Mouse (Mus musculus): ENCODE data around the gene 2310034G01Rik. TPM values are rescaled to one million over a fixed set of nuclear protein-coding genes. Genes with fewer than 3 reads are reported as not detected.

The 2310034G01Rik gene
- polyA plus RNA-seq, 1 experiment from 2014 or later = 2.0 TPM

DNA sequence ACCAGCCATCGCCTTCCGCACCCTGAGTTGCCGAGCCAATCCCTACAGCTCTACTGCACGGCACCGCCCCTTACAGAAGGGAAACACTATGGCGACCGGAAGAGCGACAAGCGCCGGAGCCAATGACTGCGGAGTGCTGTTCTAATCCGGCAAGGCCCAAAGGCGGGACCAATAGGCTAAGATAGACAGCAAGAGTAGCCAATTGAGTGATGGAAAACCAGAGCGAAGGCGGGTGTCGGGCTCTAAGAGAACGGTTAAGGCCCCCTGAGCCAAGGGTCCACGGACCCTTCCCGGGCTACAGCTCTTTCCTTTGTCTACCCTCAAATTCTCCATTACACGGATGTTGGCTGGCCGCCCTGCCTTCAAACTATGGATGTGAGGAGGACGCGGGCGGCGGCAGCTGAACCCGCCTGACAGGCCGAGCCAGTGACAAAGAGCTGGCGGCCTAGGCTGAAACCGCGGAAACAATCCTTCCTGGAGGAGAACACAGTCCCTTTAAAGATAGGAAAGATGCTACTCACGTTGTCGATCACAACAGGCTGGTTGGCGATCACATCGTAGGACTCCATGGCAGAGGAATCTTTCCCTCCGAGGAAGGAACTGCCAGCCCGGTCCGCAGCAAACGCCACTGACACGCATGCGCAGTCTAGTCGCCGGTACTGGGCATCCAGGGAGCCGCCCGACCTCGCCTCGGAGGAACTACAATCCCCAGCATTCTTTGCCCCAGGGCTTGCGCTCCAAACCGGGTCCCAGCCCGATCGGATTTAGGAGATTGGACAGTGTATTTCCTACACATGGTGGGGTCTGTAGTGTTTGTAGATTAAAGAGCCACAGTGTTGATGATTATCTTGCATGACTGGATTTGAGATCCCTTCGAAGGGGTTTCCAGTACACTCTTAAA lies 45.3 kb upstream of the 2310034G01Rik start, which contains the start of gene Actr1a:
Actr1a (minus strand) TSS at position 640 of the 901 bp plus-strand sequence.
- H3K4me2 ChIP-seq (ENCODE audit: low read length) = peak within 1 kb of the TSS; percentile 88
- H3K9ac ChIP-seq (ENCODE audit: low read length) = peak within 1 kb of the TSS; percentile 72
- DNase-seq (ENCODE audit: low spot score) (peak; percentile 99), ATAC-seq (replicated peaks; ENCODE audit: low FRiP score, low TSS enrichment, low read depth) (peak; percentile 93)
- peak within 1 kb of the TSS; percentile 90 for H3K4me3 ChIP-seq (ENCODE audit: low read depth, low read length)
- peak within 1 kb of the TSS; percentile 58; the same call in 1 of the 2 replicates for H3K27ac ChIP-seq (ENCODE audit: low read depth)
- peaks cover 8% of the 10 kb centered on the region; the same call in 1 of the 2 replicates for H3K36me3 ChIP-seq (ENCODE audit: control insufficient read depth, insufficient read depth, low read length)
- no peaks in the 10 kb centered on the region for H3K27me3 ChIP-seq (replicated peaks; ENCODE audit: control insufficient read depth, insufficient read depth, low read length)
- H3K4me1 ChIP-seq (replicated peaks; ENCODE audit: control insufficient read depth, insufficient read depth, low read length) = peaks cover 30% of the 10 kb centered on the region
- WGBS = under 1% methylated on average over 51 of the region's 51 CpGs
- H3K9me3 ChIP-seq (ENCODE audit: control insufficient read depth, low read length) = no peaks in the 10 kb centered on the region

DNA sequence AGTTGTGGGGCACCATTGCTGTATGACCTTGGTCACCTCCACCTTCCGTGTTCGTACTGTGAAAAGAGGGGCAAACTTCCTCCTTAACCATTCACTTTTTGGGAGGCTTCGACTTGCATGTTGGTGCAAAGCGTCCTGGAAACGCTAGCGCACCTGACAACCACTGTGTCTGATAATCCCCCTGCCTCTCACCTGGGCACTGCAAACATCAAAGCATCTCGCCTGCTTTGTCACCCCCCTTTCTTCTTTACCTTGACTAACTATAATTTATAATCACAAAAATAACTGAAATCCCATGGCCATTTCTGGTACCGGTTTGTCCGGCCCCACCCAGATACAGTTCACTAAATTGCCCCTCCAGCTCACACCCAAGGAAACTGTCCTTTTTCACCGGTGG lies 44.6 kb upstream of the 2310034G01Rik start:
- peaks cover 8% of the 10 kb centered on the region; the same call in 1 of the 2 replicates for H3K36me3 ChIP-seq (ENCODE audit: control insufficient read depth, insufficient read depth, low read length)
- no peak overlapping the region for H3K27ac ChIP-seq (ENCODE audit: low read depth)
- H3K9ac ChIP-seq (ENCODE audit: low read length) = peak overlapping the region; percentile 38
- peaks cover 30% of the 10 kb centered on the region for H3K4me1 ChIP-seq (replicated peaks; ENCODE audit: control insufficient read depth, insufficient read depth, low read length)
- H3K27me3 ChIP-seq (replicated peaks; ENCODE audit: control insufficient read depth, insufficient read depth, low read length) = no peaks in the 10 kb centered on the region
- no peaks in the 10 kb centered on the region for H3K9me3 ChIP-seq (ENCODE audit: control insufficient read depth, low read length)
- peak; percentile 54 for DNase-seq (ENCODE audit: low spot score)
- 5% methylated on average over 10 of the region's 10 CpGs for WGBS
- H3K4me2 ChIP-seq (ENCODE audit: low read length) = peak overlapping the region; percentile 88
- peak overlapping the region; percentile 90 for H3K4me3 ChIP-seq (ENCODE audit: low read depth, low read length)
- ATAC-seq (replicated peaks; ENCODE audit: low FRiP score, low TSS enrichment, low read depth) = no peak

DNA sequence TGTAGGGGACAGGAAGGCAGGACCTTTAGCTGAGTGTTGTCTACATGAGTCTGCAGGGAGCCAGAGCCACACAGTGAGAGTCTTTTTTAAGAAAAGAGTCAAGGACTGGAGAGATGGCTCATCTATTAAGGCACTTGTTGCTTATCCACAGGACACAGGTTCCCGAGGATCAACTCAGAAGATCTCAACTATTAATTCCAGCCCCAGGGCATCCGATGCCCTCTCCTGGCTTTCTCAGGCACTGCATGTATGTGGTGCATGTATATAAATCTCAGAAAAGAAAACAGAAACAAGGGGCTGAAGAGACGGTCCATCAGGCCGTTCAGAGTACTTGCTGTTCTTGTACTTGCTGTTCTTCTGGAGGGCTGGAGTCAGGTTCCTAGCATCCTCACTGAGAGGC lies 41.9 kb upstream of the 2310034G01Rik start:
- H3K36me3 ChIP-seq (ENCODE audit: control insufficient read depth, insufficient read depth, low read length) = peaks cover 18% of the 10 kb centered on the region
- no peak overlapping the region for H3K4me2 ChIP-seq (ENCODE audit: low read length)
- H3K4me1 ChIP-seq (replicated peaks; ENCODE audit: control insufficient read depth, insufficient read depth, low read length) = peaks cover 13% of the 10 kb centered on the region
- H3K9ac ChIP-seq (ENCODE audit: low read length) = no peak overlapping the region
- H3K27me3 ChIP-seq (replicated peaks; ENCODE audit: control insufficient read depth, insufficient read depth, low read length) = no peaks in the 10 kb centered on the region
- H3K27ac ChIP-seq (ENCODE audit: low read depth) = no peak overlapping the region
- 44% methylated on average over 4 of the region's 4 CpGs for WGBS
- ATAC-seq (replicated peaks; ENCODE audit: low FRiP score, low TSS enrichment, low read depth) (no peak), DNase-seq (ENCODE audit: low spot score) (peak; percentile 73)
- no peak overlapping the region for H3K4me3 ChIP-seq (ENCODE audit: low read depth, low read length)
- no peaks in the 10 kb centered on the region for H3K9me3 ChIP-seq (ENCODE audit: control insufficient read depth, low read length)

DNA sequence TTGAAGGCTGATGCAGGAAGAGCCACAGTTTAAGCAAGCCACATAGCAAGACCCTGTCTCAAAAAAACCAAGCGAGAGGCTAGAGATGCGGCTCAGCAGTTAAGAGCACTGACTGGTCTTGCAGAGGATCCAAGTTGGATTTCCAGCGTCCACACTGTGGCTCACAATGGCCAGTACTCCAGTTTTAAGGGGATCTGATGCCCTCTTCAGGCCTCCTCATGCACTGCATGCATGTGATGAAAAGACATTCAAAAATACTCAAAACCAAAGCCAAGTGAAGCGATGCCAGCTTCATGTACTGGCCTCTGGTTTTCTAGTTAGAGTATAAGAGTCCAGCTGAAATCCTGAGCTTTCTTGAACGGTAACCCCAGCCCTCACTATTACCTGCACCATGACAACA lies 39.8 kb upstream of the 2310034G01Rik start:
- Histone ChIP-seq H3K9ac (ENCODE audit: low read length) (no peak overlapping the region), H3K27me3 (replicated peaks; ENCODE audit: control insufficient read depth, insufficient read depth, low read length) (no peaks in the 10 kb centered on the region), H3K4me2 (ENCODE audit: low read length) (no peak overlapping the region), H3K4me1 (replicated peaks; ENCODE audit: control insufficient read depth, insufficient read depth, low read length) (peaks cover 10% of the 10 kb centered on the region), H3K36me3 (ENCODE audit: control insufficient read depth, insufficient read depth, low read length) (peaks cover 34% of the 10 kb centered on the region), H3K9me3 (ENCODE audit: control insufficient read depth, low read length) (no peaks in the 10 kb centered on the region), H3K4me3 (ENCODE audit: low read depth, low read length) (no peak overlapping the region), H3K27ac (ENCODE audit: low read depth) (no peak overlapping the region)
- WGBS = 85% methylated on average over 5 of the region's 5 CpGs
- ATAC-seq (replicated peaks; ENCODE audit: low FRiP score, low TSS enrichment, low read depth) = no peak
- DNase-seq (ENCODE audit: low spot score) = no peak

DNA sequence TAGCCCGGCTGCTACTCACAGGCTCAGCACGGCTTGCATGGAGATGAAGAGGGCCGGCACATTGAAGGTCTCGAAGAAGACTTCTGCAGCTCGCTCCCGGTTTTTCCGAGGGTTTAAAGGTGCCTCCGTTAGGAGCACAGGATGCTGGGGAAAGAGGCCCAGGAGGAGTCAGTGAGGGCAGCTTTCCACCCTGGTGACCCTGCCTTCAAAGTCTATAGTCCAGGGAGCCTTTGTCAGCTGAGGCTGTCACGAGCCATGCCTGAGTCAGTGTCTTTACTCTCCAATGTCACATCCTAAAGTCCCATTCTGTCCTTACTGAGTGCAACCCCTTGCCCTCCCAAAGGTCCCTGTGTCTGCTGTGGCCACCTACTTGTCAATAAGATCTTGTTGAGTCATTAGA lies 32.2 kb upstream of the 2310034G01Rik start:
- Histone ChIP-seq H3K27ac (ENCODE audit: low read depth) (no peak overlapping the region), H3K36me3 (ENCODE audit: control insufficient read depth, insufficient read depth, low read length) (peaks cover 94% of the 10 kb centered on the region), H3K4me2 (ENCODE audit: low read length) (no peak overlapping the region), H3K9me3 (ENCODE audit: control insufficient read depth, low read length) (no peaks in the 10 kb centered on the region), H3K27me3 (replicated peaks; ENCODE audit: control insufficient read depth, insufficient read depth, low read length) (no peaks in the 10 kb centered on the region), H3K4me3 (ENCODE audit: low read depth, low read length) (no peak overlapping the region), H3K9ac (ENCODE audit: low read length) (no peak overlapping the region), H3K4me1 (replicated peaks; ENCODE audit: control insufficient read depth, insufficient read depth, low read length) (no peaks in the 10 kb centered on the region)
- no peak for ATAC-seq (replicated peaks; ENCODE audit: low FRiP score, low TSS enrichment, low read depth)
- DNase-seq (ENCODE audit: low spot score) = no peak
- WGBS = 88% methylated on average over 9 of the region's 9 CpGs

DNA sequence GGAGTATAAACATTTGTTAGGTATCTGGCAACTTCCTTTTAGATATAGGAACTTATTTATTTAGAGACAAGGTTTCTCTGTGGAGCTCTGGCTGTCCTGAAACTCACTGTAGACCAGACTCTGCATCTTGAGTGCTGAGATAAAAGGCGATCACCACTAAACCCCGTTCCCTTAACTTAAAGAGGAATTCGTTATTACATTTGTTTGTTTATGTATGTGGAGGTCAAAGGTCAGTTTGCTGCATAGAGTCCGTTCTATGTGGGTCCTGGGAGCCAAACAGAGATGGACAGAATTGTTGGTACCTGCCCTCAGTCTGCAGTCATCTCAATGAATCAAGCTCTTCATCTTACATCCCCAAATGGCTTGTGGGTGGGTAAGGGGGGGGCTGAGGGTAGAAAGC lies 25.8 kb upstream of the 2310034G01Rik start:
- Histone ChIP-seq H3K9me3 (ENCODE audit: control insufficient read depth, low read length) (no peaks in the 10 kb centered on the region), H3K27me3 (replicated peaks; ENCODE audit: control insufficient read depth, insufficient read depth, low read length) (no peaks in the 10 kb centered on the region), H3K4me1 (replicated peaks; ENCODE audit: control insufficient read depth, insufficient read depth, low read length) (no peaks in the 10 kb centered on the region), H3K27ac (ENCODE audit: low read depth) (no peak overlapping the region), H3K36me3 (ENCODE audit: control insufficient read depth, insufficient read depth, low read length) (peaks cover 46% of the 10 kb centered on the region), H3K4me3 (ENCODE audit: low read depth, low read length) (no peak overlapping the region), H3K9ac (ENCODE audit: low read length) (no peak overlapping the region), H3K4me2 (ENCODE audit: low read length) (no peak overlapping the region)
- DNase-seq (ENCODE audit: low spot score) = no peak
- WGBS = 20% methylated on average over 4 of the region's 4 CpGs
- no peak for ATAC-seq (replicated peaks; ENCODE audit: low FRiP score, low TSS enrichment, low read depth)

DNA sequence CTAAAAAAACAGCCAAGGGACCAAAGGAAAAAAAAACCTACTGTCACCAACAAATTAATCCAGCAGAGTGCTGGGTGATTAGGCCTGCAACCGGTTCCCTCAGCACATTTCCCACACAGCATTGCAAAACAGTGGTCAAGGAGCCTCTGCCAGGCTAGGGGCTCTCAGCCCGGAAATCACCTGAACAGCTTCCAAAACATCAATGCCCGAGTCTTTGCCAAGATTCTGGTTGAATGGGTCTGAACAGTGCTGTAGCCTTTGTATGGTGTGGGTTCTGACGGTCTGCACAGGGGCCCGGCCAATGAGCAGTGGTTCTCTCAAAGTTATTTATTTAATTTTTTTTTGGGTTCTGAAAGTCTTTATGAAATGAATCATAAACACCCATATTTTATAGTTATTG lies 25.4 kb upstream of the 2310034G01Rik start:
- no peak overlapping the region for H3K4me3 ChIP-seq (ENCODE audit: low read depth, low read length)
- no peak overlapping the region for H3K27ac ChIP-seq (ENCODE audit: low read depth)
- H3K9me3 ChIP-seq (ENCODE audit: control insufficient read depth, low read length) = no peaks in the 10 kb centered on the region
- H3K4me1 ChIP-seq (replicated peaks; ENCODE audit: control insufficient read depth, insufficient read depth, low read length) = no peaks in the 10 kb centered on the region
- DNase-seq (ENCODE audit: low spot score) (no peak), ATAC-seq (replicated peaks; ENCODE audit: low FRiP score, low TSS enrichment, low read depth) (no peak)
- no peak overlapping the region for H3K9ac ChIP-seq (ENCODE audit: low read length)
- 57% methylated on average over 5 of the region's 5 CpGs for whole genome bisulfite sequencing
- H3K36me3 ChIP-seq (ENCODE audit: control insufficient read depth, insufficient read depth, low read length) = peaks cover 42% of the 10 kb centered on the region
- no peaks in the 10 kb centered on the region for H3K27me3 ChIP-seq (replicated peaks; ENCODE audit: control insufficient read depth, insufficient read depth, low read length)
- no peak overlapping the region for H3K4me2 ChIP-seq (ENCODE audit: low read length)

DNA sequence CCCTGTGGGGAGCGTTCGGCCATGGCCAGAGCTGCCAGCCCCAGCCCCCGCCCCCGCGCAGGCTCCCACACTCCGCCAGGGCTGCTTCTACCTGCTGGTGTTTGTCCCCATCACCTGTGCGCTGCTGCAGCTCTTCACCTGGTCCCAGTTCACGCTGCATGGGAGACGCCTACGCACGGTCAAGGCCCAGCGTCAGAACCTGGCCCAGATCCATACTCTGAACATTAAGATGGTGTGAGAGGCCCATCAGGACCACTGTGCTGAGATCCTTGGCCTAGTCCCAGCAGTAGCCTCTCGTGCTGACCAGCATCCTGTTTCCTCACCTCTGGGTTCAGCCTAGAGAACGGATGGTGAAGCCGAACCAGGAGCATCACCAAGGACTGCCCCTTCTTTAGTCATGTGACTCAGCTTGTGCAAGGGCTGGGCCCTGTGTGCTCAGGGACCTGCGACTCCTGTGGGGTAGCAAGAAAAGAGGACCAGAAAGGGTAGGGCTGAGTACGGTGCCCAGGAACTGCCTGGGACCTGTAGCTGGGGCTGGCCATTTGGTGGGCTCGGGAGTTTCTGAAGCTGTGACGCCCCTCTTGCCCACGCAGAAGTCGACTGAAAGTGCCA lies 24.5 kb upstream of the 2310034G01Rik start:
- H3K36me3 ChIP-seq (ENCODE audit: control insufficient read depth, insufficient read depth, low read length) = peaks cover 33% of the 10 kb centered on the region
- ATAC-seq (replicated peaks; ENCODE audit: low FRiP score, low TSS enrichment, low read depth) (no peak), DNase-seq (ENCODE audit: low spot score) (no peak)
- no peaks in the 10 kb centered on the region for H3K9me3 ChIP-seq (ENCODE audit: control insufficient read depth, low read length)
- H3K9ac ChIP-seq (ENCODE audit: low read length) = no peak overlapping the region
- no peak overlapping the region for H3K4me2 ChIP-seq (ENCODE audit: low read length)
- H3K27ac ChIP-seq (ENCODE audit: low read depth) = no peak overlapping the region
- no peaks in the 10 kb centered on the region for H3K4me1 ChIP-seq (replicated peaks; ENCODE audit: control insufficient read depth, insufficient read depth, low read length)
- 56% methylated on average over 21 of the region's 21 CpGs for WGBS
- H3K27me3 ChIP-seq (replicated peaks; ENCODE audit: control insufficient read depth, insufficient read depth, low read length) = no peaks in the 10 kb centered on the region
- no peak overlapping the region for H3K4me3 ChIP-seq (ENCODE audit: low read depth, low read length)

Measured in intestine, embryonic 14.5 days (tissue).